Mouse (Mus musculus): ENCODE measurements at regions not wholly inside any gene's neighbourhood (a gene's known extent, or its start where the extent isn't known, plus 50 kb on each side); places are given as distances from the start of the nearest gene placed in this dataset.

DNA sequence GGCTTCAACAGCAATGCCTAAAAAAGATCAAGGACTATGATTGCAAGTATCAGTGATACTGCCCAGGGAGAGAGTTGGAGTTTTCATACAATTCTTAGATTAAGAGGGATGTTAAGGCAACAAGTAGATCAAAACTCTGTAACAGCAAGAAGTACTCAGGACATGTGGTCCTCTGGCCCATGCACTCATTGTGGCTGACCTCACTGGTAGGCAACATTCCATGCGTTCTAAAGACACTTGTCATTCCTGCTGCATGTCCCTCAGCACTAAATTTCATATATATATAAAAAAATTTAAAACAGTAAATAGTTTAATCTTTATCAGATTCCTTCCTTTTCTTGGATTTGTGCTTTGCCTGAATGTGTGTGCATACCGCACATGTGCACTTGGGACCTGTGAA is 332.6 kb downstream of the Atp6ap1l start:
- TF ChIP-seq MAX (IDR thresholded peaks at IDR 0.05) (no peak), CTCF (IDR thresholded peaks at IDR 0.05; ENCODE audit: control insufficient read depth, insufficient read depth, insufficient read length) (no peak), MYOG (IDR thresholded peaks at IDR 0.05; ENCODE audit: control insufficient read depth, extremely low read depth, insufficient read length) (no peak), MYOD1 (IDR thresholded peaks at IDR 0.05; ENCODE audit: control insufficient read depth, insufficient read length, low read depth) (no peak), CEBPB (IDR thresholded peaks at IDR 0.05; ENCODE audit: low read depth) (no peak)
